Mouse (Mus musculus) myocyte (in vitro differentiated cells): ENCODE results near the gene Ccdc33. TPM values are rescaled to one million over a fixed set of nuclear protein-coding genes. Genes with fewer than 3 reads are reported as not detected.

Source experiments
- H3K27me3 ChIP-seq: one replicate; pipeline ENCODE4 v1.6.1; 2011; ENCODE audit not compliant: control insufficient read depth, insufficient read depth, insufficient read length
- H3K36me3 ChIP-seq: one replicate; pipeline ENCODE4 v1.6.1; 2011; ENCODE audit not compliant: control insufficient read depth, insufficient read depth
- H3K4me2 ChIP-seq: one replicate; pipeline ENCODE4 v1.6.1; 2011; ENCODE audit warnings: low read depth, control low read depth
- H3K4me3 ChIP-seq: one replicate; pipeline ENCODE4 v1.5.1; 2011; ENCODE audit warnings: mild to moderate bottlenecking, control low read depth, moderate library complexity
- H3K79me2 ChIP-seq: one replicate; pipeline ENCODE4 v1.6.1; 2011; ENCODE audit not compliant: control insufficient read depth, insufficient read depth
- H3ac ChIP-seq: one replicate; pipeline ENCODE4 v1.6.1; 2011; ENCODE audit not compliant: control insufficient read depth, insufficient read length
- CEBPB ChIP-seq: IDR thresholded peaks from 2 replicates; pipeline ENCODE4 v1.6.1; 2011; ENCODE audit warnings: mild to moderate bottlenecking, moderate library complexity; ENCODE audit not compliant: poor library complexity, insufficient read depth, severe bottlenecking
- E2F4 ChIP-seq: IDR thresholded peaks from one replicate; pipeline ENCODE4 v1.6.1; 2011; ENCODE audit warnings: mild to moderate bottlenecking, control low read depth, moderate library complexity; ENCODE audit not compliant: insufficient read depth
- MAX ChIP-seq: IDR thresholded peaks from one replicate; pipeline ENCODE4 v1.6.1; 2011; ENCODE audit warnings: low read depth, mild to moderate bottlenecking, control low read depth
- MYOD1 ChIP-seq, 3 experiments: IDR thresholded peaks; one replicate each; pipeline ENCODE4 v1.6.1; 2011; ENCODE audit warnings: control low read depth in 2 of 3, low read depth in 2 of 3, mild to moderate bottlenecking in 2 of 3, moderate library complexity in 1 of 3; ENCODE audit not compliant: insufficient read length in 2 of 3, control insufficient read depth in 1 of 3
- MYOG ChIP-seq, 3 experiments: IDR thresholded peaks; one replicate each; pipeline ENCODE4 v1.6.1; 2011; ENCODE audit warnings: control low read depth in 2 of 3, low read depth in 2 of 3, mild to moderate bottlenecking in 2 of 3; ENCODE audit not compliant: insufficient read length in 2 of 3, control insufficient read depth in 1 of 3, insufficient read depth in 1 of 3
- POLR2A ChIP-seq: IDR thresholded peaks from one replicate; pipeline ENCODE4 v1.6.1; 2011; ENCODE audit warnings: low read depth, mild to moderate bottlenecking, control low read depth, moderate library complexity; ENCODE audit not compliant: insufficient read length
- POLR2AphosphoS2 ChIP-seq: IDR thresholded peaks from one replicate; pipeline ENCODE4 v1.6.1; 2011; ENCODE audit warnings: low read depth, control low read depth; ENCODE audit not compliant: insufficient read length
- REST ChIP-seq: IDR thresholded peaks from one replicate; pipeline ENCODE4 v1.6.1; 2011; ENCODE audit warnings: mild to moderate bottlenecking, control low read depth, moderate library complexity; ENCODE audit not compliant: insufficient read depth, insufficient read length
- SRF ChIP-seq: IDR thresholded peaks from one replicate; pipeline ENCODE4 v1.6.1; 2011; ENCODE audit warnings: low read depth; ENCODE audit not compliant: control insufficient read depth, insufficient read length
- TCF12 ChIP-seq: IDR thresholded peaks from one replicate; pipeline ENCODE4 v1.6.1; 2011; ENCODE audit warnings: mild to moderate bottlenecking, control low read depth; ENCODE audit not compliant: poor library complexity, insufficient read depth, severe bottlenecking
- TCF3 ChIP-seq: IDR thresholded peaks from one replicate; pipeline ENCODE4 v1.6.1; 2011; ENCODE audit warnings: low read depth, control low read depth; ENCODE audit not compliant: insufficient read length
- USF1 ChIP-seq: IDR thresholded peaks from one replicate; pipeline ENCODE4 v1.6.1; 2011; ENCODE audit warnings: low read depth, mild to moderate bottlenecking, control low read depth, moderate library complexity
- polyA plus RNA-seq: library from polyadenylated mRNA; unstranded; fragments of >200 nt; fragmentation: generic; extraction: Trizol; gene quantifications from one replicate; pipeline ENCODE4 v1.2.1, GENCODE M21; 2012; ENCODE audit warnings: missing spikeins

Gene Ccdc33
- polyA plus RNA-seq, 1 experiment: not detected

DNA sequence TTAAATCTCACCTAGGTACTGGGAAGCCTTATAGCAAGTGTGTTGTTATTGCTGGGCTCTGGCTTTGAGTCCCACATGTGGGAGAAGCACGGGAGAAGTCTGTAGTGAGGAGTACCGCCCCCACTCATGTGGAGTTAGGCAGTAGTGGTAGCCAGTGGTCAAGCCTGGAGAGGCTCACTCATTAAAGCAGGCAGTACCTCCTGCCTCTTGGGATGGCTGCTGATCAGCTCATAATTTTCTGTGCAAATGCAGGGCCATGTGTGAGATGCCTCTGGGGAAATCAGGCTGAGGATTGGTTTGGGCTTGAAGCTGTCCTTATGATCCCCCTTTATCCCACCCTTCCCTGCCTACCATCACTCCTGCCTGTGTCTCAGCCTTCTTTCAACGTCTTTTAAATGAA is 44.1 kb downstream of the Ccdc33 start:
- TF ChIP-seq TCF12 (no peak), E2F4 (no peak), TCF3 (no peak), SRF (no peak), REST (no peak), MYOD1 (IDR thresholded peaks at IDR 0.05; ENCODE audit: control insufficient read depth in 1 of 3, insufficient read length in 2 of 3, low read depth in 2 of 3) (no peak), POLR2A (no peak), USF1 (no peak), CEBPB (no peak), MAX (no peak), POLR2AphosphoS2 (no peak), MYOG (IDR thresholded peaks at IDR 0.05; ENCODE audit: control insufficient read depth in 1 of 3, insufficient read depth in 1 of 3, insufficient read length in 2 of 3, low read depth in 2 of 3) (no peak)

DNA sequence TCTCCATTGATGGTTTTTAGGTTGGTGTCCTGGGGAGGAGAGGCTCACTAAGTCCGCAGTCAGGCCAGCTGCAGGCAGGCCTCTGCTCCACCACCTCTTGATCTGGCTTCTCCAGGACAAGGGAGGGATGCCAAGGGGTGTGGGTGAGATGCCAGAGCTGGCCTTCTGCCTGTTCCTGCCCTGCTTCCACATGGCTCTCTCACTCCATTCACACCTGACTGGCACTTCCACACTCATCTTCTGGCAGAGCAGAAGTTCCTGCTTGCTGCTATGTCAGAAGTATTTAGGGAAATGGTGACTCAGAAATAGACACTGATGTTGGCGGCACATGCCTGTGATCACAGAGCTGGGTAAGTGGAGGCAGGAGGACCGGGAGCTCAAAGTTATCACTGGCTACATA is 51.1 kb downstream of the Ccdc33 start:
- Histone ChIP-seq H3K4me3 (no peak overlapping the region), H3ac (no peak overlapping the region), H3K36me3 (no peaks in the 10 kb centered on the region), H3K27me3 (peaks cover 51% of the 10 kb centered on the region), H3K4me2 (no peak overlapping the region), H3K79me2 (no peaks in the 10 kb centered on the region)
- TF ChIP-seq E2F4 (no peak), MYOD1 (IDR thresholded peaks at IDR 0.05; ENCODE audit: control insufficient read depth in 1 of 3, insufficient read length in 2 of 3, low read depth in 2 of 3) (no peak), POLR2A (no peak), POLR2AphosphoS2 (no peak), MAX (no peak), CEBPB (no peak), USF1 (no peak), TCF12 (no peak), TCF3 (no peak), SRF (no peak), REST (no peak), MYOG (IDR thresholded peaks at IDR 0.05; ENCODE audit: control insufficient read depth in 1 of 3, insufficient read depth in 1 of 3, insufficient read length in 2 of 3, low read depth in 2 of 3) (no peak)

More for the DNA sequence above, 44.1 kb downstream of the Ccdc33 start:
- Histone ChIP-seq H3K4me2 (no peak overlapping the region), H3K4me3 (no peak overlapping the region), H3K27me3 (peaks cover 66% of the 10 kb centered on the region), H3K36me3 (no peaks in the 10 kb centered on the region), H3K79me2 (no peaks in the 10 kb centered on the region), H3ac (no peak overlapping the region)

DNA sequence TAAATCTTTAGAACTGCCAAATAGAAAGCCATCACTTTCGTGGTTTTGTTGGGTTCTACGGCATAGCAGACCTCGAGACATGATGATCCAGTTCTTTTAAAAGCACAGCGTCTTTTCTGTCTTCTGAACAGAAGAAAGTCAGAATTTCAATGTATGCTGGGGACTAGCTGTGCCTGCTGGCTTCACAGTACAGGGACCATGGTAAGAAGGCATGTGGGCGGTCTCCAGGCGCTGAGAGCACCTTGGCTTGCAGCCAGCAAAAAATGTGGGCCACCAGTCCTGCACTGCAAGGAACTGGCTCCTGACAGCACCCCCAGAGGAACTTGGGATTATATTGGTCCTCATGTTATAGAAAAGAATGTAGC is 51.9 kb downstream of the Ccdc33 start:
- Histone ChIP-seq H3K4me2 (no peak overlapping the region), H3K36me3 (no peaks in the 10 kb centered on the region), H3K27me3 (peaks cover 54% of the 10 kb centered on the region), H3K79me2 (no peaks in the 10 kb centered on the region), H3K4me3 (no peak overlapping the region), H3ac (no peak overlapping the region)
- TF ChIP-seq CEBPB (no peak), POLR2A (no peak), MYOD1 (IDR thresholded peaks at IDR 0.05; ENCODE audit: control insufficient read depth in 1 of 3, insufficient read length in 2 of 3, low read depth in 2 of 3) (no peak), TCF12 (no peak), SRF (no peak), POLR2AphosphoS2 (no peak), REST (no peak), TCF3 (no peak), E2F4 (no peak), USF1 (no peak), MAX (no peak), MYOG (IDR thresholded peaks at IDR 0.05; ENCODE audit: control insufficient read depth in 1 of 3, insufficient read depth in 1 of 3, insufficient read length in 2 of 3, low read depth in 2 of 3) (no peak)

DNA sequence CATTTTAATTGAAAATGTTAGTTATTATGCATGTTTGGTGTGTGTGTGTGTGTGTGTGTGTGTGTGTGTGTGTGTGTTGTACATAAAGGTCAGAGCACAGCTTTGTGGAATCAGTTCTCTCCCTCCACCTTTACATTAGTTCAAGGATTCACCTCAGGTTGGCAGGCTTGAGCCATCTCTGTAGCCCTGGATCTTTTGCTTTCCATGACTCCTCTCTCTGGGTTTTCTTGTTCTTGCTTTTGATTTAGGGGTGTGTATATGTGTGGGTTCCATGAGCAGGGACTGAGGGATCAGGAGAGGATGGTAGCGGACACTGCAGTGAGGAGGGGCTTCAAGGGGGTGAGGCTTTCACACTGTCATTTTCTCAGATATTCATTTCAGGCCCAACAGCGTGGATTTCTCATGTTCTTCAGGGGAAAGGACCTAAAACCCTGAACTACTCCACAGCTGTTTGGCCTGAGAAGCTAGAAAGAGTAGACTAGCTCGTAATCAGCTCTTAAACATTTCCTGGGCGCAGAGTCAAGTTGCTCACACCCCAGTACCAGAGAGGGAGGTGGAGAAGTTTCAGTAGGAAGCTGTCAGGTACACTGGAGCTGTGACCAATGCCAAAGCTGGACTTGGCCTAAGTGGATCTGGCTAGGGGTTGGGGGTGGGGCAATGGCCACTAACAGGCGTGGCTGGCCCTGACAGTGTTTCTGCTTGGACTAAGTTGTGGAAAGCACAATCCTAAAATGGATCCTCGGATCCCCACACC is 52.5 kb downstream of the Ccdc33 start:
- H3ac ChIP-seq: no peak overlapping the region
- no peaks in the 10 kb centered on the region for H3K79me2 ChIP-seq
- no peak overlapping the region for H3K4me2 ChIP-seq
- TF ChIP-seq USF1 (no peak), REST (no peak), POLR2AphosphoS2 (no peak), TCF12 (no peak), POLR2A (no peak), CEBPB (no peak), MAX (no peak), E2F4 (no peak), MYOG (IDR thresholded peaks at IDR 0.05; ENCODE audit: control insufficient read depth in 1 of 3, insufficient read depth in 1 of 3, insufficient read length in 2 of 3, low read depth in 2 of 3) (no peak), MYOD1 (IDR thresholded peaks at IDR 0.05; ENCODE audit: control insufficient read depth in 1 of 3, insufficient read length in 2 of 3, low read depth in 2 of 3) (no peak), SRF (no peak), TCF3 (no peak)
- H3K27me3 ChIP-seq: peaks cover 49% of the 10 kb centered on the region
- no peaks in the 10 kb centered on the region for H3K36me3 ChIP-seq
- no peak overlapping the region for H3K4me3 ChIP-seq
